In the genomic region with DNA sequence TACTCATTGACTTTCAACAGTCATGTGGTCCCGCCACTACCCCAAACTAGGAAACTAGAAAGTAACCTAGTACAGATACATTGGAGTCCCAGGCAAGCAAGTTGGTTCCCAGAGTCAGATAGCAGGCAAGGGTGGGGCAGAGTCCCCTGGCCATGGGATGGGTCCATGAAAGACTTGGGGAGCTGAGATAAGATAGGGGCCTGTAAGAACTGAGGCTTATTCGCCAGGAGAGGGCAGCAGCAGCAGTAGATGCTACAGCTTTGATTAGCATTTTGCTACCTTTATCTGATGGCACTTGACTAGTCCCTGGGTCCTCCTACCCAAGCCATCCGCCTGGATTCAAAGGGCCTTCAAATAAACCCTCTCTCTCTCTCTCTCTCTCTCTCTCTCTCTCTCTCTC, we compare ENCODE assay signal across 19 mouse cellular contexts. TPM values are rescaled to one million over a fixed set of nuclear protein-coding genes. Genes with fewer than 3 reads are reported as not detected.
A peak's percentile ranks its signal among the peaks of the same experiment; 100 is the strongest.
DNase-seq lines count a peak whose midpoint lies in the region; ATAC-seq and TF ChIP-seq lines count a peak whose summit lies in the region.
"Had no signal": no experiment of that assay in that cellular context is flagged by ENCODE, and none has a peak within 500 bp of the region (broad histone marks: within the 10 kb centered on the region; RNA-seq: fewer than 3 reads in every experiment).

No protein-coding gene starts in this region.

- in situ Hi-C loops in CH12.LX (cut with MboI; ENCODE audit: low pct_ligation_motif_present, low pct_unique_long_range_greater_than_20kb, low sequenced_read_pairs), result no loop called here

- no peak for TF ChIP-seq EP300 in CH12.LX (IDR thresholded peaks at IDR 0.05; ENCODE audit: low read length)

- peak; percentile 92 for ATAC-seq in liver, embryonic 11.5 days (replicated peaks; ENCODE audit: low FRiP score)
- no peak for ATAC-seq in midbrain, embryonic 15.5 days (replicated peaks)
- no peak for ATAC-seq in forebrain, embryonic 16.5 days
- ATAC-seq: midbrain, embryonic 16.5 days had no signal

- no peaks in the 10 kb centered on the region for H3K79me2 ChIP-seq in CH12.LX (replicated peaks; ENCODE audit: control insufficient read depth, extremely low read depth, insufficient read depth, poor library complexity, severe bottlenecking)

- H3K4me3 ChIP-seq in CH12.LX (replicated peaks in 1 of 3; ENCODE audit: low read depth in 2 of 3, low read length in 2 of 3, poor library complexity in 1 of 3), result no peak overlapping the region
- H3K4me3 ChIP-seq in liver, embryonic 11.5 days (ENCODE audit: low read depth, low read length), result no peak overlapping the region
- H3K4me3 ChIP-seq in midbrain, embryonic 15.5 days, result no peak overlapping the region
- H3K4me3 ChIP-seq in forebrain, embryonic 16.5 days (replicated peaks; ENCODE audit: low read length), result no peak overlapping the region
- H3K4me3 ChIP-seq: heart, embryonic 12.5 days; neural tube, embryonic 15.5 days had no signal

- no peak overlapping the region for H3K4me2 ChIP-seq in CH12.LX (ENCODE audit: insufficient read depth, low read depth, poor library complexity, severe bottlenecking)
- peak overlapping the region; percentile 7; the same call in 1 of the 2 replicates for H3K4me2 ChIP-seq in liver, embryonic 11.5 days
- no peak overlapping the region for H3K4me2 ChIP-seq in midbrain, embryonic 15.5 days
- H3K4me2 ChIP-seq in forebrain, embryonic 16.5 days (ENCODE audit: low read length), result no peak overlapping the region
- H3K4me2 ChIP-seq: heart, embryonic 12.5 days; hindbrain, embryonic 14.5 days; neural tube, embryonic 15.5 days had no signal

- no peak overlapping the region for H3K9ac ChIP-seq in CH12.LX (ENCODE audit: insufficient read depth, low read depth)
- H3K9ac ChIP-seq in liver, embryonic 11.5 days (ENCODE audit: low read depth, low read length), result no peak overlapping the region
- no peak overlapping the region for H3K9ac ChIP-seq in midbrain, embryonic 15.5 days
- H3K9ac ChIP-seq in forebrain, embryonic 16.5 days (replicated peaks; ENCODE audit: low read depth, low read length), result no peak overlapping the region
- H3K9ac ChIP-seq: heart, embryonic 12.5 days; hindbrain, embryonic 14.5 days; neural tube, embryonic 15.5 days had no signal

- dilution Hi-C loops in CH12.LX (cut with MboI; ENCODE audit: extremely low pct_ligation_motif_present, extremely low pct_unique_long_range_greater_than_20kb, low sequenced_read_pairs), result no loop called here

- TF ChIP-seq RAD21 in CH12.LX (IDR thresholded peaks at IDR 0.05; ENCODE audit: low read depth, low read length), result peak; percentile 40

- no peak for TF ChIP-seq POLR2A in CH12.LX (IDR thresholded peaks at IDR 0.05; ENCODE audit: low read depth, low read length)

- H3K9me3 ChIP-seq in CH12.LX (replicated peaks; ENCODE audit: low read length), result peaks cover 3% of the 10 kb centered on the region
- H3K9me3 ChIP-seq in liver, embryonic 11.5 days (ENCODE audit: control insufficient read depth, low read length), result no peaks in the 10 kb centered on the region
- H3K9me3 ChIP-seq in midbrain, embryonic 15.5 days, result no peaks in the 10 kb centered on the region
- no peaks in the 10 kb centered on the region for H3K9me3 ChIP-seq in forebrain, embryonic 16.5 days (ENCODE audit: control insufficient read depth, low read length)
- H3K9me3 ChIP-seq: neural tube, embryonic 15.5 days had no signal

- peaks cover 26 to 58% of the 10 kb centered on the region in 2 experiments for H3K4me1 ChIP-seq in CH12.LX (ENCODE audit: control insufficient read depth in 1 of 2, insufficient read depth in 2 of 2)
- peaks cover 8% of the 10 kb centered on the region for H3K4me1 ChIP-seq in liver, embryonic 11.5 days (replicated peaks; ENCODE audit: control insufficient read depth, insufficient read depth, low read length)
- no peaks in the 10 kb centered on the region for H3K4me1 ChIP-seq in midbrain, embryonic 15.5 days
- no peaks in the 10 kb centered on the region for H3K4me1 ChIP-seq in forebrain, embryonic 16.5 days (replicated peaks; ENCODE audit: control insufficient read depth, insufficient read depth, low read length)
- H3K4me1 ChIP-seq: heart, embryonic 12.5 days; neural tube, embryonic 15.5 days had no signal

- no peak overlapping the region for H3K27ac ChIP-seq in CH12.LX (ENCODE audit: insufficient read depth, low read depth)
- no peak overlapping the region for H3K27ac ChIP-seq in liver, embryonic 11.5 days (ENCODE audit: low read depth, low read length)
- H3K27ac ChIP-seq in midbrain, embryonic 15.5 days, result no peak overlapping the region
- H3K27ac ChIP-seq in forebrain, embryonic 16.5 days (ENCODE audit: low read length), result no peak overlapping the region
- H3K27ac ChIP-seq: hindbrain, embryonic 14.5 days; neural tube, embryonic 15.5 days had no signal

- H3K36me3 ChIP-seq in CH12.LX (replicated peaks in 1 of 2; ENCODE audit: control insufficient read depth in 1 of 2, insufficient read depth in 1 of 2, low read length in 1 of 2), result no peaks in the 10 kb centered on the region
- no peaks in the 10 kb centered on the region for H3K36me3 ChIP-seq in liver, embryonic 11.5 days (ENCODE audit: control insufficient read depth, insufficient read depth, low read length)
- no peaks in the 10 kb centered on the region for H3K36me3 ChIP-seq in midbrain, embryonic 15.5 days (replicated peaks)
- H3K36me3 ChIP-seq in forebrain, embryonic 16.5 days (ENCODE audit: control insufficient read depth, insufficient read depth), result no peaks in the 10 kb centered on the region
- H3K36me3 ChIP-seq: heart, embryonic 12.5 days; neural tube, embryonic 15.5 days had no signal

- peak; percentile 21 to 70; a peak in 3 of 4 replicates for TF ChIP-seq CTCF in CH12.LX (conservative IDR thresholded peaks at IDR 0.05 in 1 of 2, IDR thresholded peaks at IDR 0.05 in 1 of 2; ENCODE audit: low read depth in 2 of 2, low read length in 2 of 2)

- H3K27me3 ChIP-seq in CH12.LX (replicated peaks), result no peaks in the 10 kb centered on the region
- H3K27me3 ChIP-seq in liver, embryonic 11.5 days (replicated peaks; ENCODE audit: control insufficient read depth, insufficient read depth, low read length), result no peaks in the 10 kb centered on the region
- no peaks in the 10 kb centered on the region for H3K27me3 ChIP-seq in midbrain, embryonic 15.5 days (replicated peaks)
- no peaks in the 10 kb centered on the region for H3K27me3 ChIP-seq in forebrain, embryonic 16.5 days (replicated peaks; ENCODE audit: control insufficient read depth, insufficient read depth, low read length)
- H3K27me3 ChIP-seq: heart, embryonic 12.5 days; neural tube, embryonic 15.5 days had no signal

- peak; percentile 64 for DNase-seq in heart, adult 11 months
- DNase-seq in heart, postnatal 4 days, result no peak
- no peak for DNase-seq in CH12.LX (ENCODE audit: extremely low read depth)
- no peak for DNase-seq in liver, embryonic 11.5 days (ENCODE audit: low spot score)
- DNase-seq in spleen, postnatal 4 days (ENCODE audit: low spot score in 2 of 2), result peak; percentile 38 to 65
- no peak for DNase-seq in ovary, postnatal 36 days (ENCODE audit: low spot score)
- DNase-seq: cerebellum, postnatal 25 days; gastrocnemius, postnatal 10 days; kidney, postnatal 10 days; right cerebral cortex, postnatal 4 days had no signal

- WGBS in liver, embryonic 11.5 days, result 51% methylated on average over 3 of the region's 3 CpGs
- 53% methylated on average over 3 of the region's 3 CpGs for WGBS in midbrain, embryonic 15.5 days
- WGBS in forebrain, embryonic 16.5 days, result 63% methylated on average over 3 of the region's 3 CpGs

TF ChIP-seq in CH12.LX, 34 proteins besides CTCF, POLR2A, EP300 and RAD21:
- TF ChIP-seq MYC (IDR thresholded peaks at IDR 0.05; ENCODE audit: low read depth, low read length), result 0 out of 2 replicates have a peak, but pooled peaks have one; percentile 17
- TF ChIP-seq TCF12 (IDR thresholded peaks at IDR 0.05; ENCODE audit: low read depth, low read length), result no peak
- 0 out of 2 replicates have a peak, but pooled peaks have one; percentile 35 for TF ChIP-seq MAZ (IDR thresholded peaks at IDR 0.05; ENCODE audit: low read depth, low read length)
- peak; percentile 60 for TF ChIP-seq SMC3 (IDR thresholded peaks at IDR 0.05; ENCODE audit: low read depth, low read length)

RNA-seq across cellular contexts. Expression of a gene that starts 5.2 kb away (rescaled TPM):
- under 1 TPM; 0.27 to 0.55 TPM for total RNA-seq in heart, postnatal 4 days (2021)
- total RNA-seq in CH12.LX (2012; rRNA removed), result 86.8 and 142 TPM in 2 replicates
- 101 and 108 TPM in 2 replicates for total RNA-seq in CH12.LX (2014; rRNA removed)
- 259 and 284 TPM in 2 replicates for polyA plus RNA-seq in CH12.LX (2012; ENCODE audit: insufficient read length, low read depth)
- 0.26 and 0.31 TPM in 2 replicates for polyA plus RNA-seq in liver, embryonic 11.5 days (2014; fragmentation: Nextera tagmentation; extraction: Ambion mirVana)
- 0.56 and 0.61 TPM in 2 replicates for polyA plus RNA-seq in midbrain, embryonic 15.5 days (2015; fragmentation: Nextera tagmentation; extraction: Ambion mirVana)
- 0.51 and 0.56 TPM in 2 replicates for polyA plus RNA-seq in forebrain, embryonic 16.5 days (2015; fragmentation: Nextera tagmentation; extraction: Ambion mirVana)

RNA-seq across cellular contexts. Expression of a gene that starts 29.5 kb away (rescaled TPM):
- total RNA-seq in heart, postnatal 4 days (2021), result not detected
- total RNA-seq in CH12.LX (2012; rRNA removed), result 0.13 TPM in 1 of 2 replicates, not detected in the other
- not detected in 2 replicates for total RNA-seq in CH12.LX (2014; rRNA removed)
- not detected in 2 replicates for polyA plus RNA-seq in CH12.LX (2012; ENCODE audit: insufficient read length, low read depth)
- polyA plus RNA-seq in liver, embryonic 11.5 days (2014; fragmentation: Nextera tagmentation; extraction: Ambion mirVana), result 0.09 TPM in 1 of 2 replicates, not detected in the other
- 0.33 and 0.41 TPM in 2 replicates for polyA plus RNA-seq in midbrain, embryonic 15.5 days (2015; fragmentation: Nextera tagmentation; extraction: Ambion mirVana)
- not detected in 2 replicates for polyA plus RNA-seq in forebrain, embryonic 16.5 days (2015; fragmentation: Nextera tagmentation; extraction: Ambion mirVana)
- total RNA-seq: left cerebral cortex, postnatal 14 days had no signal
- polyA plus RNA-seq: C2C12; heart, embryonic 12.5 days; lung, embryonic 16.5 days had no signal

Comparison
In these comparisons a context has a peak if more than half of its experiments do, and no peak if none do; other contexts are left out.
1. DNase-seq: peak in heart, adult 11 months (single experiment) and spleen, postnatal 4 days (2 of 2); none in heart, postnatal 4 days (single experiment), CH12.LX (single experiment), liver, embryonic 11.5 days (single experiment) and ovary, postnatal 36 days (single experiment).
2. RNA of a gene that starts 5.2 kb away (polyA plus RNA-seq): 259 to 284 TPM in CH12.LX; 0.51 to 0.56 TPM in forebrain, embryonic 16.5 days, 0.56 to 0.61 TPM in midbrain, embryonic 15.5 days and 0.26 to 0.31 TPM in liver, embryonic 11.5 days; every median in the first group is over 100 times any median in the second.